Mouse (Mus musculus) C2C12 (cell line): Measurements from ENCODE around the gene Cntnap2. TPM values are rescaled to one million over a fixed set of nuclear protein-coding genes. Genes with fewer than 3 reads are reported as not detected.

Experiments
- H3K27me3 ChIP-seq: one replicate; pipeline ENCODE4 v1.6.1; 2011; ENCODE audit not compliant: control insufficient read depth, insufficient read depth, insufficient read length
- H3K36me3 ChIP-seq: one replicate; pipeline ENCODE4 v1.6.1; 2011; ENCODE audit not compliant: control insufficient read depth, insufficient read depth
- H3K4me3 ChIP-seq: one replicate; pipeline ENCODE4 v1.5.1; 2011; ENCODE audit warnings: mild to moderate bottlenecking, control low read depth; ENCODE audit not compliant: poor library complexity, insufficient read depth, severe bottlenecking
- H3K79me2 ChIP-seq: one replicate; pipeline ENCODE4 v1.6.1; 2011; ENCODE audit not compliant: control insufficient read depth, insufficient read depth
- H3K79me3 ChIP-seq: one replicate; pipeline ENCODE4 v1.6.1; 2011; ENCODE audit warnings: low read depth, control low read depth
- H3ac ChIP-seq: one replicate; pipeline ENCODE3; 2011; ENCODE audit warnings: low read depth; ENCODE audit not compliant: control insufficient read depth, insufficient read length
- CEBPB ChIP-seq: IDR thresholded peaks from one replicate; pipeline ENCODE4 v1.6.1; 2011; ENCODE audit warnings: low read depth, mild to moderate bottlenecking, control low read depth, moderate library complexity
- CTCF ChIP-seq: IDR thresholded peaks from one replicate; pipeline ENCODE4 v1.5.1; 2011; ENCODE audit not compliant: control insufficient read depth, insufficient read depth, insufficient read length
- FOSL1 ChIP-seq: IDR thresholded peaks from one replicate; pipeline ENCODE4 v1.8.0; 2011; ENCODE audit warnings: mild to moderate bottlenecking, low read length; ENCODE audit not compliant: poor library complexity, insufficient read depth, severe bottlenecking
- MAX ChIP-seq: IDR thresholded peaks from one replicate; pipeline ENCODE4 v1.6.1; 2011; ENCODE audit warnings: mild to moderate bottlenecking, control low read depth
- MYOD1 ChIP-seq: IDR thresholded peaks from one replicate; pipeline ENCODE4 v1.6.1; 2011; ENCODE audit warnings: low read depth; ENCODE audit not compliant: control insufficient read depth, insufficient read length
- MYOG ChIP-seq: IDR thresholded peaks from one replicate; pipeline ENCODE4 v1.6.1; 2011; ENCODE audit not compliant: control insufficient read depth, insufficient read length; ENCODE audit errors: extremely low read depth
- USF1 ChIP-seq: IDR thresholded peaks from one replicate; pipeline ENCODE4 v1.6.1; 2011; ENCODE audit warnings: low read depth, mild to moderate bottlenecking, control low read depth, moderate library complexity
- polyA plus RNA-seq: library from polyadenylated mRNA; unstranded; fragments of >200 nt; fragmentation: generic; extraction: Trizol; gene quantifications from one replicate; pipeline ENCODE4 v1.2.1, GENCODE M21; 2012; ENCODE audit warnings: missing spikeins

The Cntnap2 gene
- polyA plus RNA-seq, 1 experiment: 0.02 TPM

DNA sequence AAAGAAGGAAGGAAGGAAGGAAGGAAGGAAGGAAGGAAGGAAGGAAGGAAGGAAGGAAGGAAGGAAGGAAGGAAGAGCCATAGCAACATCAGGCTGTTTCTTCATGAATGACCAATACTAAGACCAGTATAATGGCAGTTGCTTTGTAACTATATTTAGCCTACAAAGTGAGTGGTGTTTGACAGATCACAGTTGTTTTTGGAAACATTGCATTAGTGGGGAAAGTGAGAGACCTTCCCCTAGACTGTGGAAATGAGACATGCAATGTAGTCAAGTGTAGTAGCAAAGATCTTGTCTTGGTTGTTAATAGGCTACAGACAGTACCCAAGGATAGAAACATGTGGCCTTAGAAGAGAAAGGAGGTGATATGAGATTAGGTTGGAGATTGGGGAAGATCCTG, 895.6 kb downstream of the Cntnap2 start:
- Histone ChIP-seq H3K36me3 (no peaks in the 10 kb centered on the region), H3K27me3 (no peaks in the 10 kb centered on the region), H3K79me2 (no peaks in the 10 kb centered on the region), H3K4me3 (no peak overlapping the region), H3ac (no peak overlapping the region), H3K79me3 (no peaks in the 10 kb centered on the region)
- TF ChIP-seq FOSL1 (no peak), CEBPB (no peak), MYOD1 (no peak), USF1 (no peak), CTCF (no peak), MAX (no peak), MYOG (no peak)

DNA sequence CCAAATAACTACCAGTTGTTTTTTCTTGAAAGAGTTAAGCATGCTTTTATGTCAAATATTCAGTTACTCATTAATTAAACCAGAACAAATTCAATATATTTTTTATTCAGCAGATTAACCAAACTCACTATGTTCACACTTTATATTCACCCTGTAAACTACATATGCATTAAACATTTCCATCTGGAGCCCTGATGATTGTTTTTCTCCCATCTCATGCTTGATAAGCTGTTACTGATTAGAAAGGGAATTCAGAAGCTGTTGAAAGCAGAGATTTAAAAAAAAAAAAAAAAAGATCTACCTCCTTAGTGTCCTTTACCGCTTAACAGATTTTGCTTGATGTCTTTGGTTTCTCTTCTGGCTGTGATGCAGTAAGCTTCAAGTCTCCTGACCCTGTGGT, 905.3 kb downstream of the Cntnap2 start:
- H3K36me3 ChIP-seq: no peaks in the 10 kb centered on the region
- H3K27me3 ChIP-seq: no peaks in the 10 kb centered on the region
- no peaks in the 10 kb centered on the region for H3K79me2 ChIP-seq
- TF ChIP-seq CEBPB (no peak), MYOD1 (no peak), CTCF (no peak), MYOG (no peak), USF1 (no peak), FOSL1 (no peak), MAX (no peak)
- H3K79me3 ChIP-seq: no peaks in the 10 kb centered on the region
- H3ac ChIP-seq: no peak overlapping the region
- H3K4me3 ChIP-seq: no peak overlapping the region

DNA sequence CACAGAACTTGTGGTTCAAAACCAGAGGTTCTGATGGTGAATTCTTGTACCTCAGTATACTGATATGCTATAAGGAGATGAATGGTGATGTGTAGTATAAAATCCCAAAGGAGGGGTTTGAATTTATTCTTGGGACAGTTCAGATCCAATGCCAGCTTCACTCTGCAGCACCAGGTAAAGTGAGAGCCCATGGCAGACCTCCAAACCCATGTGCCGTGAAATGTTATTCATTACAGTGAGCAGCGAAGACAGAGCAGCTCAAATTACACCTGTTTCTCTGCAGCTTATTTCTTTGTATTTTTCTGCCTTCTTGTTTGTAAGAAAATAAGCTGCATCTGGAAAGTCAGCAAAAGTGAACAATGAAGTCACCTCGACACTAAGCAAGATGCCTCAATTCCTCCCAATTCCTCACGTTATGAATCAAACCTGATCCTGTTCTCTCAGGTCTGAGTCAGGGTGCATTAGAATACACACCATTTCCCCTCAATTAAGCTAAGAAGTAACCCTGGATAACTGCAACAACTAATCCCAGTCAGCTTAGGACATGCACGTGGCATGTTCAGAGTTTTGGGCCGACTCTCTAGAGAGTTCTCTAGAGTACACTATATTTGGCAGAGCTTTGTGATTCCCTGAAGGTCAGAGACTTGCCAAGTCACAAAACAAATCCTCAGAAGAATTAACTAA, 915.5 kb downstream of the Cntnap2 start:
- Histone ChIP-seq H3K36me3 (no peaks in the 10 kb centered on the region), H3ac (no peak overlapping the region), H3K27me3 (no peaks in the 10 kb centered on the region), H3K79me3 (no peaks in the 10 kb centered on the region), H3K79me2 (no peaks in the 10 kb centered on the region), H3K4me3 (no peak overlapping the region)
- TF ChIP-seq CTCF: no peak
- no peak for TF ChIP-seq CEBPB
- TF ChIP-seq MAX: no peak
- no peak for TF ChIP-seq USF1
- no peak for TF ChIP-seq FOSL1
- no peak for TF ChIP-seq MYOD1

DNA sequence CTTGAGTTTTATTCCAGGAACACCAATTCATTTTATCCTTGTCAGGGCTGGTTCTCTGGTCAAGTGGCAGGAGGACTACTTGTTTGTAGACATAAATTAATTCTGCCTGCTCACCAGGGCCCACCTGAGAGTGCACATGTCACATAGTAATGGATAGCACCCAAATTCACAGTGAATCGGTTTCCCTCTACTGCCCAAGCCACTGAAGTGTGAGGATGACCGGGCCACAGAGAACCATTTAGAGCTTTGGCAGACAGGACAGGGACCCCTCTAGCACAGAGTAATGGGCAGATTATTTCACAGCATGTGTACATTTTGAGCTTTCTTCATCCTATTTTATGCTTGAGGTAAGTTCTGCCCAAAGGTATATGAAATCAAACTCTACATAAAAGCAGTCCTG, 920.0 kb downstream of the Cntnap2 start:
- H3K27me3 ChIP-seq: no peaks in the 10 kb centered on the region
- H3K79me2 ChIP-seq: no peaks in the 10 kb centered on the region
- no peaks in the 10 kb centered on the region for H3K79me3 ChIP-seq
- H3ac ChIP-seq: no peak overlapping the region
- no peaks in the 10 kb centered on the region for H3K36me3 ChIP-seq
- no peak overlapping the region for H3K4me3 ChIP-seq
- TF ChIP-seq CTCF (no peak), FOSL1 (no peak), USF1 (no peak), MYOD1 (no peak), MYOG (no peak), MAX (no peak), CEBPB (no peak)

DNA sequence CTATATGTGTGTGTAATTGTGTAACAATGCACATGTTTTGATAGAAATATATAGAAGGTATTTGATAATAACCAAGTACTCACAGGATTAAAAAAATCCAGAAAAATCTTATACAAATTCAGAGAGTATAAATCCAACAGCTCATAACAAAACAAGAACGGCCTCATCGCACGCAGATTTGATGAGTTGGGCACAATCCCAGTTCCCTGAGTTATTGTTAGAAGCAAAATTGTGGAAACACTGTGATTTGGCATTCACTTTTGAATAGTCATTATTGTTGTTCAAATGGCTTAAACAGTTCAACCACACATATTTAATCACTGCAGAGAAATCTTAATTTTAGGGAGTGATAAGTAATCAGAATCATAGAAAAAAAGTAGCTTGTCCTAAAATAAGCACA, 928.9 kb downstream of the Cntnap2 start:
- Histone ChIP-seq H3K4me3 (no peak overlapping the region), H3K36me3 (no peaks in the 10 kb centered on the region), H3ac (no peak overlapping the region), H3K79me2 (no peaks in the 10 kb centered on the region), H3K79me3 (no peaks in the 10 kb centered on the region), H3K27me3 (no peaks in the 10 kb centered on the region)
- no peak for TF ChIP-seq MAX
- no peak for TF ChIP-seq MYOD1
- no peak for TF ChIP-seq CEBPB
- no peak for TF ChIP-seq CTCF
- TF ChIP-seq MYOG: no peak

DNA sequence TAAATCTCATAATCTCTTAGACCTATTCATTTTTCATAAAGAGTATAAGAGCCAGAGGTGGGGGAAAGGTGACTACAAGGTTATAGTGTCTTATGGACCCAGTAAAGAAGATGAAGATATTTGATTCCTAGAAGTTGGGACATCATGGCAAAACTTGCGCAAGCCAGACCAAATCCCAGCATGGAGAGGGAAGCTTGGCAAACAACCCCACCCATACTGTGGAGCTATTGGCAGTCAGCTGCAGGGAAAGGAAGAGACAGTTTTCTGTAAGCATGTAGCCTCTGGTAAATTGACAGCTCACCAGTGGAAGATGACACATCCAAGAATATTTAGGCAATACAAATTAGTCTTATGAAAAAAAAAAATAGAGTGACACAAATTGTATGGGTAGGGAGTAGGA, 931.9 kb downstream of the Cntnap2 start:
- Histone ChIP-seq H3ac (no peak overlapping the region), H3K79me3 (no peaks in the 10 kb centered on the region)
- no peak for TF ChIP-seq CEBPB
- no peak for TF ChIP-seq FOSL1
- no peak for TF ChIP-seq MAX

More for the DNA sequence above, 931.9 kb downstream of the Cntnap2 start:
- Histone ChIP-seq H3K36me3 (no peaks in the 10 kb centered on the region), H3K27me3 (no peaks in the 10 kb centered on the region), H3K4me3 (no peak overlapping the region), H3K79me2 (no peaks in the 10 kb centered on the region)
